Mouse (Mus musculus): ENCODE data around the gene Rab3il1. TPM values are rescaled to one million over a fixed set of nuclear protein-coding genes. Genes with fewer than 3 reads are reported as not detected.

Rab3il1 gene
- 50.8 and 54.0 TPM in 2 replicates for polyA plus RNA-seq (2014; fragmentation: Nextera tagmentation; extraction: Ambion mirVana)

- 66% methylated on average over 7 of the region's 7 CpGs for WGBS (ENCODE audit: insufficient replicate concordance)
- no peak within 1 kb of the TSS for H3K27ac ChIP-seq (ENCODE audit: low read depth, low read length)
- ATAC-seq (replicated peaks; ENCODE audit: insufficient number of reproducible peaks, low FRiP score, low TSS enrichment), result no peak
These were observed at the start of gene Rab3il1, which contains the start of gene Best1 for GRCm38 (mm10) chr19:10001206-10001969. Gene Rab3il1, plus strand, starts transcription at chr19:10001669. Gene Best1, minus strand, starts transcription at chr19:10001633.

DNA sequence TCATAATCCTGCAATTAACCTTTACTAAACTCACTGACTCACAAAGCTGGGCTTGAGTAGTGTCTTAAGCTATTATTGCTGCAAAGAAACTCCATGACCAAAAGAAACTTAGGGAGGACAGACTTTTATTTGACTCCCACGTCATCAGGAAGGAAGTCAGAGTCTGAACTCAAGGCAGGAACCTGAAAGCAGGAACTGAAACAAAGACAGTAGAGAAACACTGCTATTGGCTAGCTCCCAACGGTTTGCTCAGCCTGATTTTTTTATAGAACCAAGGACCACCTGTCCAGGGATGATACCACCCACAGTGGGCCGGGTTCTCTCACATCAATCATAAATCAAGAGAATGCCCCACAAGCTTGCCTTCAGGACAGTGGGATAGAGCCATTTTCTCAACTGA, 49.1 kb upstream of the Rab3il1 start:
- Histone ChIP-seq H3K4me3 (ENCODE audit: low read depth, low read length) (no peak overlapping the region), H3K27me3 (ENCODE audit: control insufficient read depth, insufficient read depth, low read length) (no peaks in the 10 kb centered on the region), H3K27ac (ENCODE audit: low read depth, low read length) (no peak overlapping the region), H3K9me3 (replicated peaks; ENCODE audit: control insufficient read depth, low read length) (peaks cover 2% of the 10 kb centered on the region; the same call in 1 of the 2 replicates), H3K36me3 (ENCODE audit: control insufficient read depth, insufficient read depth, low read length) (no peaks in the 10 kb centered on the region), H3K4me2 (no peak overlapping the region), H3K9ac (ENCODE audit: low read depth, low read length) (no peak overlapping the region), H3K4me1 (ENCODE audit: control insufficient read depth, insufficient read depth, low read length) (peaks cover 12% of the 10 kb centered on the region)
- ATAC-seq (replicated peaks; ENCODE audit: insufficient number of reproducible peaks, low FRiP score, low TSS enrichment), result no peak
- WGBS (ENCODE audit: insufficient replicate concordance), result 66% methylated on average over 3 of the region's 3 CpGs

More at GRCm38 (mm10) chr19:10001206-10001969, at the start of gene Rab3il1, which contains the start of gene Best1:
- no peak within 1 kb of the TSS for H3K4me2 ChIP-seq
- peaks cover 4% of the 10 kb centered on the region; the same call in 1 of the 2 replicates for H3K9me3 ChIP-seq (replicated peaks; ENCODE audit: control insufficient read depth, low read length)
- H3K9ac ChIP-seq (ENCODE audit: low read depth, low read length), result no peak within 1 kb of the TSS
- H3K4me1 ChIP-seq (ENCODE audit: control insufficient read depth, insufficient read depth, low read length), result 0 out of 2 replicates have a peak, but pooled peaks cover 2% of the 10 kb centered on the region
- H3K36me3 ChIP-seq (ENCODE audit: control insufficient read depth, insufficient read depth, low read length), result no peaks in the 10 kb centered on the region
- no peaks in the 10 kb centered on the region for H3K27me3 ChIP-seq (ENCODE audit: control insufficient read depth, insufficient read depth, low read length)
- H3K4me3 ChIP-seq (ENCODE audit: low read depth, low read length), result no peak within 1 kb of the TSS

GRCm38 (mm10) chr19:9952912-9953311, 48.6 kb upstream of the Rab3il1 start:
- no peaks in the 10 kb centered on the region for H3K27me3 ChIP-seq (ENCODE audit: control insufficient read depth, insufficient read depth, low read length)
- H3K9ac ChIP-seq (ENCODE audit: low read depth, low read length), result no peak overlapping the region
- no peak overlapping the region for H3K4me2 ChIP-seq
- H3K36me3 ChIP-seq (ENCODE audit: control insufficient read depth, insufficient read depth, low read length), result no peaks in the 10 kb centered on the region
- H3K27ac ChIP-seq (ENCODE audit: low read depth, low read length), result no peak overlapping the region
- ATAC-seq (replicated peaks; ENCODE audit: insufficient number of reproducible peaks, low FRiP score, low TSS enrichment), result no peak
- peaks cover 2% of the 10 kb centered on the region; the same call in 1 of the 2 replicates for H3K9me3 ChIP-seq (replicated peaks; ENCODE audit: control insufficient read depth, low read length)
- H3K4me3 ChIP-seq (ENCODE audit: low read depth, low read length), result no peak overlapping the region
- WGBS (ENCODE audit: insufficient replicate concordance), result 86% methylated on average over 3 of the region's 3 CpGs
- H3K4me1 ChIP-seq (ENCODE audit: control insufficient read depth, insufficient read depth, low read length), result peaks cover 12% of the 10 kb centered on the region

DNA sequence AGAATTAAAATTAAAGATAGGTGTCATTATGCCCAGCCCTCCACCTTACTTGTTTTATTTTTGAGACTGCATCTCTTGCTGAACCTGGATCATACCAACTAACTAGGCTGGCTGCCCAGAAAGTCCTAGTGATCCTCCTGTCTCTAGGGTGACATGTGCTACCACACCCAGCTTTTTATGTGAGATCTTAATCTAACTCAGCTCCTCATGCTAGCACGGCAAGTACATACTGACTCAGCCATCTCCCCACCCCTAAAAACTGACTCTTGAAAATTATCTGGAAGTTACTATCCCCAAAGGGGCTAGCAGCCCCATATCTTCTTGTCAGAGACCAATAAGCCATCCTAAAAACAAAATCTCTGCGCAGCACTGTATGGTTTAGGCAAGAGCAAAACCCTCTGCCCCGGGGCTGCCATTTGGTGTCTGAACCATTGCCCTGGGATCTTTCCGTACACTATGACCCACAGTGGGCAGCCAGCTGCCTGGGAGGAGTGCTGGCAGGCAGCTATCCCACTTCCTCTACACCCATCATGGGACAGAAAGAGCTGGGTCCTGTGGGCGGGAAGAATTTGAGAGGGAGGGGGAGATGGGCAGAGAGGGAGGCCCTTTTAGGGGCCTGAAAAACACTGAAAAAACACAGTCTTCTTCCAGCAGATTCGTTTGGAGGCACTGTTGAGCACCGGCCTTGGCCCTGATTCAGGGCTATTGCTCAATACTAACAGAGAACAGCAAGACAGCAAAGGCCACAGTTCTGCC, 47.2 kb upstream of the Rab3il1 start:
- Histone ChIP-seq H3K27ac (ENCODE audit: low read depth, low read length) (peak overlapping the region; percentile 64), H3K27me3 (ENCODE audit: control insufficient read depth, insufficient read depth, low read length) (no peaks in the 10 kb centered on the region), H3K9me3 (replicated peaks; ENCODE audit: control insufficient read depth, low read length) (peaks cover 2% of the 10 kb centered on the region; the same call in 1 of the 2 replicates), H3K4me3 (ENCODE audit: low read depth, low read length) (no peak overlapping the region), H3K4me1 (ENCODE audit: control insufficient read depth, insufficient read depth, low read length) (peaks cover 12% of the 10 kb centered on the region), H3K9ac (ENCODE audit: low read depth, low read length) (peak overlapping the region; percentile 11; the same call in 1 of the 2 replicates), H3K4me2 (peak overlapping the region; percentile 19; the same call in 1 of the 2 replicates), H3K36me3 (ENCODE audit: control insufficient read depth, insufficient read depth, low read length) (no peaks in the 10 kb centered on the region)
- peak; percentile 67 for ATAC-seq (replicated peaks; ENCODE audit: insufficient number of reproducible peaks, low FRiP score, low TSS enrichment)
- 39% methylated on average over 7 of the region's 7 CpGs for WGBS (ENCODE audit: insufficient replicate concordance)

GRCm38 (mm10) chr19:9954811-9955202, 46.7 kb upstream of the Rab3il1 start:
- H3K36me3 ChIP-seq (ENCODE audit: control insufficient read depth, insufficient read depth, low read length), result no peaks in the 10 kb centered on the region
- peak overlapping the region; percentile 8; the same call in 1 of the 2 replicates for H3K9ac ChIP-seq (ENCODE audit: low read depth, low read length)
- peaks cover 12% of the 10 kb centered on the region for H3K4me1 ChIP-seq (ENCODE audit: control insufficient read depth, insufficient read depth, low read length)
- H3K27ac ChIP-seq (ENCODE audit: low read depth, low read length), result peak overlapping the region; percentile 64
- H3K9me3 ChIP-seq (replicated peaks; ENCODE audit: control insufficient read depth, low read length), result peaks cover under 1% of the 10 kb centered on the region; the same call in 1 of the 2 replicates
- H3K4me3 ChIP-seq (ENCODE audit: low read depth, low read length), result no peak overlapping the region
- no peaks in the 10 kb centered on the region for H3K27me3 ChIP-seq (ENCODE audit: control insufficient read depth, insufficient read depth, low read length)
- WGBS (ENCODE audit: insufficient replicate concordance), result 33% methylated on average over 5 of the region's 5 CpGs
- ATAC-seq (replicated peaks; ENCODE audit: insufficient number of reproducible peaks, low FRiP score, low TSS enrichment), result 0 out of 2 replicates have a peak, but pooled peaks have one; percentile 23
- H3K4me2 ChIP-seq, result peak overlapping the region; percentile 19; the same call in 1 of the 2 replicates

DNA sequence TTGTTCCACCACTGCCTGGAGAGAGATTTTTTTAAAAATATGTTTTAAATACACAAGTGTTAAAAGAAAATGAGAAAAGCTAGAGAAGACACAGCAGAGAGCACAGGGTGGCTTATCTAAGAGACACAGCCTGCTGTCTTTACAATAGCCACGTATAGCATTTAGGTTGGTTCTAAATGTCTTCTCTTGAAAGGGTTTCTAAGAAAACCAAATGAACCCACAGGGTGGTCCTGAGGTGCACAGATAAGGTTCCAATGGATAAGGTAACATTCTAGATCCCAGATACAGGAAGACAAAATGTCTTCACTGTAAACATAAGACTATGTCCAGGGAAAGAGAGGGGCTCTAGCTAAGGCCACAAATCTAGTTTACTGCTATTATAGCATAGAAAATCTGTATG, 46.0 kb upstream of the Rab3il1 start:
- peaks cover 12% of the 10 kb centered on the region for H3K4me1 ChIP-seq (ENCODE audit: control insufficient read depth, insufficient read depth, low read length)
- H3K27ac ChIP-seq (ENCODE audit: low read depth, low read length), result no peak overlapping the region
- no peaks in the 10 kb centered on the region for H3K27me3 ChIP-seq (ENCODE audit: control insufficient read depth, insufficient read depth, low read length)
- no peaks in the 10 kb centered on the region for H3K36me3 ChIP-seq (ENCODE audit: control insufficient read depth, insufficient read depth, low read length)
- H3K9me3 ChIP-seq (replicated peaks; ENCODE audit: control insufficient read depth, low read length), result no peaks in the 10 kb centered on the region
- no peak for ATAC-seq (replicated peaks; ENCODE audit: insufficient number of reproducible peaks, low FRiP score, low TSS enrichment)
- no peak overlapping the region for H3K4me2 ChIP-seq
- H3K4me3 ChIP-seq (ENCODE audit: low read depth, low read length), result no peak overlapping the region
- 34% methylated on average over 1 of the region's 1 CpGs for WGBS (ENCODE audit: insufficient replicate concordance)
- peak overlapping the region; percentile 8; the same call in 1 of the 2 replicates for H3K9ac ChIP-seq (ENCODE audit: low read depth, low read length)

DNA sequence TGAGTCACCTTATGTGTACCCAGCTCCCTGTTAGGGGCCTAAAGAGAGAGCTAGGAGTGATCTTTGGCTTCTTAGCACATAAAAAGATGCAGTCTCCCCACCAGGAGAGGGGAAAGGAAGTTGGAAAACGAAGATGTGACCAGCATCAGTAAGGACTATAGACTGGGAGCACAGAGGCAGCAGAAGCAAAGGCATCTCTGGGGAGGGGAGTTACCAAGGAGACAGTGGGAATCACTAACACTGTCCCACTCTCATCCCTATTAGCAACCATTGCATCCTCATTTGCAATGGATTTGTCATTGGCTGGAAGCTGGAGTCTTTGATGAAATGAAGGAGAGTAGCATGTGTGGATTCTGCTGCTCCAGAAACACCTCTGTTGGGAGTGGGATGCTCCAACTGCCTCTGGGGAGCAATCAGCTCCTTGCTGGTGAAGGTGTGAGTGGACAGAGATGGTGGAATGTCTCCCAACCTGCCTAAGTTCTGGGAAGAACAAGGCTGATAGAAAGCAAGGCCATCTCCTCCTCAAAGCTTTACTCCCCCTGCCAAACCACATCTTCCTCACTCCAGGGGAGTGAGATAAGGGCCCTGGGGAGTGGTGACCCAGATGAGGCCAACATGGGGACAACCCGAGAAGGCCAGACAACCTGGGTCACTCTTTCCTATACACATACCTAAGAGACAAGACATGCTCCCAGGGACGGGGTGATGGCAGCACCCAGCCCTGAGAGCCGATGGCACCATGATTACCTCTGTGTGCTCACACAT, 44.7 kb upstream of the Rab3il1 start:
- WGBS (ENCODE audit: insufficient replicate concordance), result 54% methylated on average over 4 of the region's 4 CpGs
- ATAC-seq (replicated peaks; ENCODE audit: insufficient number of reproducible peaks, low FRiP score, low TSS enrichment), result no peak
- H3K4me1 ChIP-seq (ENCODE audit: control insufficient read depth, insufficient read depth, low read length), result peaks cover 12% of the 10 kb centered on the region
- no peak overlapping the region for H3K27ac ChIP-seq (ENCODE audit: low read depth, low read length)
- no peaks in the 10 kb centered on the region for H3K9me3 ChIP-seq (replicated peaks; ENCODE audit: control insufficient read depth, low read length)
- no peaks in the 10 kb centered on the region for H3K27me3 ChIP-seq (ENCODE audit: control insufficient read depth, insufficient read depth, low read length)
- H3K4me2 ChIP-seq, result no peak overlapping the region
- H3K9ac ChIP-seq (ENCODE audit: low read depth, low read length), result no peak overlapping the region
- no peaks in the 10 kb centered on the region for H3K36me3 ChIP-seq (ENCODE audit: control insufficient read depth, insufficient read depth, low read length)
- no peak overlapping the region for H3K4me3 ChIP-seq (ENCODE audit: low read depth, low read length)

GRCm38 (mm10) chr19:9957965-9958364, 43.5 kb upstream of the Rab3il1 start:
- no peak overlapping the region for H3K4me3 ChIP-seq (ENCODE audit: low read depth, low read length)
- no peaks in the 10 kb centered on the region for H3K27me3 ChIP-seq (ENCODE audit: control insufficient read depth, insufficient read depth, low read length)
- H3K9ac ChIP-seq (ENCODE audit: low read depth, low read length), result no peak overlapping the region
- peaks cover 12% of the 10 kb centered on the region for H3K4me1 ChIP-seq (ENCODE audit: control insufficient read depth, insufficient read depth, low read length)
- H3K4me2 ChIP-seq, result no peak overlapping the region
- H3K9me3 ChIP-seq (replicated peaks; ENCODE audit: control insufficient read depth, low read length), result no peaks in the 10 kb centered on the region
- ATAC-seq (replicated peaks; ENCODE audit: insufficient number of reproducible peaks, low FRiP score, low TSS enrichment), result no peak
- no peak overlapping the region for H3K27ac ChIP-seq (ENCODE audit: low read depth, low read length)
- WGBS (ENCODE audit: insufficient replicate concordance), result 81% methylated on average over 5 of the region's 5 CpGs
- H3K36me3 ChIP-seq (ENCODE audit: control insufficient read depth, insufficient read depth, low read length), result no peaks in the 10 kb centered on the region
